Mouse (Mus musculus): ENCODE measurements at regions not wholly inside any gene's neighbourhood (a gene's known extent, or its start where the extent isn't known, plus 50 kb on each side); places are given as distances from the start of the nearest gene placed in this dataset.

GRCm38 (mm10) chr14:61968957-61969535 is 323.3 kb upstream of the Rnaseh2b start:
- no peak for ATAC-seq (ENCODE audit: low FRiP score)
- no peaks in the 10 kb centered on the region for H3K36me3 ChIP-seq
- no peak overlapping the region for H3K4me2 ChIP-seq
- no peaks in the 10 kb centered on the region for H3K9me3 ChIP-seq
- no peaks in the 10 kb centered on the region for H3K4me1 ChIP-seq (replicated peaks)
- no peaks in the 10 kb centered on the region for H3K27me3 ChIP-seq
- H3K27ac ChIP-seq: no peak overlapping the region
- WGBS: 81% methylated on average over 5 of the region's 5 CpGs
- no peak overlapping the region for H3K9ac ChIP-seq
- no peak overlapping the region for H3K4me3 ChIP-seq

GRCm38 (mm10) chr14:61970591-61970990 is 321.8 kb upstream of the Rnaseh2b start:
- H3K36me3 ChIP-seq: no peaks in the 10 kb centered on the region
- no peak for ATAC-seq (ENCODE audit: low FRiP score)
- H3K4me2 ChIP-seq: no peak overlapping the region
- 78% methylated on average over 3 of the region's 3 CpGs for WGBS
- H3K9me3 ChIP-seq: no peaks in the 10 kb centered on the region
- H3K4me1 ChIP-seq (replicated peaks): 0 out of 2 replicates have a peak, but pooled peaks cover 3% of the 10 kb centered on the region
- no peaks in the 10 kb centered on the region for H3K27me3 ChIP-seq
- H3K4me3 ChIP-seq: no peak overlapping the region
- H3K27ac ChIP-seq: no peak overlapping the region
- H3K9ac ChIP-seq: no peak overlapping the region

GRCm38 (mm10) chr14:61971100-61972088 is 321.0 kb upstream of the Rnaseh2b start:
- Histone ChIP-seq H3K9ac (no peak overlapping the region), H3K4me2 (no peak overlapping the region), H3K4me1 (replicated peaks) (0 out of 2 replicates have a peak, but pooled peaks cover 3% of the 10 kb centered on the region), H3K36me3 (no peaks in the 10 kb centered on the region), H3K27me3 (no peaks in the 10 kb centered on the region), H3K4me3 (no peak overlapping the region), H3K27ac (no peak overlapping the region), H3K9me3 (no peaks in the 10 kb centered on the region)
- ATAC-seq (ENCODE audit: low FRiP score): no peak
- WGBS: 80% methylated on average over 14 of the region's 14 CpGs

GRCm38 (mm10) chr14:61975301-61975732 is 317.1 kb upstream of the Rnaseh2b start:
- H3K4me2 ChIP-seq: no peak overlapping the region
- no peak overlapping the region for H3K4me3 ChIP-seq
- H3K36me3 ChIP-seq: no peaks in the 10 kb centered on the region
- H3K27me3 ChIP-seq: no peaks in the 10 kb centered on the region
- no peaks in the 10 kb centered on the region for H3K9me3 ChIP-seq
- ATAC-seq (ENCODE audit: low FRiP score): no peak
- H3K9ac ChIP-seq: no peak overlapping the region
- WGBS: 54% methylated on average over 6 of the region's 6 CpGs
- H3K27ac ChIP-seq: no peak overlapping the region
- H3K4me1 ChIP-seq (replicated peaks): 0 out of 2 replicates have a peak, but pooled peaks cover 3% of the 10 kb centered on the region

GRCm38 (mm10) chr14:61980581-61980980 is 311.8 kb upstream of the Rnaseh2b start:
- WGBS: 52% methylated on average over 3 of the region's 3 CpGs
- ATAC-seq (ENCODE audit: low FRiP score): no peak

GRCm38 (mm10) chr14:61985575-61985974 is 306.8 kb upstream of the Rnaseh2b start:
- Histone ChIP-seq H3K9me3 (peaks cover 6% of the 10 kb centered on the region; the same call in 1 of the 2 replicates), H3K4me1 (replicated peaks) (no peaks in the 10 kb centered on the region), H3K4me3 (no peak overlapping the region), H3K27ac (no peak overlapping the region), H3K4me2 (no peak overlapping the region), H3K27me3 (no peaks in the 10 kb centered on the region), H3K36me3 (no peaks in the 10 kb centered on the region), H3K9ac (no peak overlapping the region)
- WGBS: 88% methylated on average over 3 of the region's 3 CpGs
- no peak for ATAC-seq (ENCODE audit: low FRiP score)

More at GRCm38 (mm10) chr14:61980581-61980980, 311.8 kb upstream of the Rnaseh2b start:
- H3K4me3 ChIP-seq: no peak overlapping the region
- no peak overlapping the region for H3K9ac ChIP-seq
- H3K27me3 ChIP-seq: no peaks in the 10 kb centered on the region
- H3K4me2 ChIP-seq: no peak overlapping the region
- H3K9me3 ChIP-seq: peaks cover 6% of the 10 kb centered on the region; the same call in 1 of the 2 replicates
- H3K36me3 ChIP-seq: no peaks in the 10 kb centered on the region
- H3K4me1 ChIP-seq (replicated peaks): no peaks in the 10 kb centered on the region
- H3K27ac ChIP-seq: no peak overlapping the region

- H3K4me1 ChIP-seq (replicated peaks): no peaks in the 10 kb centered on the region
- ATAC-seq (ENCODE audit: low FRiP score): no peak
- H3K27ac ChIP-seq: no peak overlapping the region
- no peak overlapping the region for H3K4me2 ChIP-seq
- H3K9ac ChIP-seq: no peak overlapping the region
- no peaks in the 10 kb centered on the region for H3K27me3 ChIP-seq
- no peak overlapping the region for H3K4me3 ChIP-seq
- WGBS: 66% methylated on average over 13 of the region's 13 CpGs
- peaks cover 6% of the 10 kb centered on the region; the same call in 1 of the 2 replicates for H3K9me3 ChIP-seq
- no peaks in the 10 kb centered on the region for H3K36me3 ChIP-seq
Observed at GRCm38 (mm10) chr14:61986203-61986602, 306.2 kb upstream of the Rnaseh2b start.

GRCm38 (mm10) chr14:61995253-61995652 is 297.1 kb upstream of the Rnaseh2b start:
- Histone ChIP-seq H3K36me3 (no peaks in the 10 kb centered on the region), H3K4me1 (replicated peaks) (no peaks in the 10 kb centered on the region), H3K27me3 (no peaks in the 10 kb centered on the region), H3K9ac (no peak overlapping the region), H3K27ac (no peak overlapping the region), H3K4me2 (no peak overlapping the region), H3K9me3 (no peaks in the 10 kb centered on the region), H3K4me3 (no peak overlapping the region)
- ATAC-seq (ENCODE audit: low FRiP score): no peak
- WGBS: 94% methylated on average over 1 of the region's 1 CpGs

- no peak for ATAC-seq (ENCODE audit: low FRiP score)
- no peaks in the 10 kb centered on the region for H3K9me3 ChIP-seq
- H3K4me1 ChIP-seq (replicated peaks): peaks cover 15% of the 10 kb centered on the region
- H3K4me3 ChIP-seq: no peak overlapping the region
- no peak overlapping the region for H3K4me2 ChIP-seq
- no peaks in the 10 kb centered on the region for H3K27me3 ChIP-seq
- H3K27ac ChIP-seq: no peak overlapping the region
- no peaks in the 10 kb centered on the region for H3K36me3 ChIP-seq
- H3K9ac ChIP-seq: no peak overlapping the region
Observed at GRCm38 (mm10) chr14:61997736-61998135, 294.7 kb upstream of the Rnaseh2b start.

GRCm38 (mm10) chr14:61998259-61998658 is 294.1 kb upstream of the Rnaseh2b start:
- WGBS: 88% methylated on average over 3 of the region's 3 CpGs
- peaks cover 20% of the 10 kb centered on the region for H3K4me1 ChIP-seq (replicated peaks)
- no peak overlapping the region for H3K4me2 ChIP-seq
- no peak overlapping the region for H3K9ac ChIP-seq
- no peaks in the 10 kb centered on the region for H3K36me3 ChIP-seq
- H3K4me3 ChIP-seq: no peak overlapping the region
- H3K9me3 ChIP-seq: no peaks in the 10 kb centered on the region
- no peak overlapping the region for H3K27ac ChIP-seq
- ATAC-seq (ENCODE audit: low FRiP score): no peak
- H3K27me3 ChIP-seq: no peaks in the 10 kb centered on the region

GRCm38 (mm10) chr14:62001481-62001949 is 290.9 kb upstream of the Rnaseh2b start:
- no peak for ATAC-seq (ENCODE audit: low FRiP score)
- no peak overlapping the region for H3K9ac ChIP-seq
- H3K4me3 ChIP-seq: no peak overlapping the region
- no peaks in the 10 kb centered on the region for H3K36me3 ChIP-seq
- no peak overlapping the region for H3K27ac ChIP-seq
- WGBS: 16% methylated on average over 7 of the region's 7 CpGs
- no peaks in the 10 kb centered on the region for H3K27me3 ChIP-seq
- H3K4me2 ChIP-seq: no peak overlapping the region
- H3K9me3 ChIP-seq: no peaks in the 10 kb centered on the region
- H3K4me1 ChIP-seq (replicated peaks): peaks cover 24% of the 10 kb centered on the region

GRCm38 (mm10) chr14:62002131-62002530 is 290.3 kb upstream of the Rnaseh2b start:
- Histone ChIP-seq H3K4me3 (no peak overlapping the region), H3K9ac (no peak overlapping the region), H3K36me3 (no peaks in the 10 kb centered on the region), H3K4me1 (replicated peaks) (peaks cover 24% of the 10 kb centered on the region), H3K9me3 (no peaks in the 10 kb centered on the region), H3K27ac (peak overlapping the region; percentile 24; the same call in 1 of the 2 replicates), H3K27me3 (no peaks in the 10 kb centered on the region), H3K4me2 (no peak overlapping the region)
- 65% methylated on average over 5 of the region's 5 CpGs for WGBS
- no peak for ATAC-seq (ENCODE audit: low FRiP score)
